Mouse (Mus musculus): ENCODE measurements at regions not wholly inside any gene's neighbourhood (a gene's known extent, or its start where the extent isn't known, plus 50 kb on each side); places are given as distances from the start of the nearest gene placed in this dataset.

GRCm38 (mm10) chr16:21281958-21282730, 77.6 kb downstream of the Ephb3 start:
- dilution Hi-C loops (cut with MboI; ENCODE audit: extremely low pct_ligation_motif_present, extremely low pct_unique_long_range_greater_than_20kb, low sequenced_read_pairs), result no loop called here
- DNase-seq (ENCODE audit: extremely low read depth), result no peak
- H3K9me3 ChIP-seq (replicated peaks; ENCODE audit: low read length), result peaks cover 4% of the 10 kb centered on the region
- H3K79me2 ChIP-seq (replicated peaks; ENCODE audit: control insufficient read depth, extremely low read depth, insufficient read depth, poor library complexity, severe bottlenecking), result no peaks in the 10 kb centered on the region
- no peaks in the 10 kb centered on the region for H3K36me3 ChIP-seq (replicated peaks in 1 of 2; ENCODE audit: control insufficient read depth in 1 of 2, insufficient read depth in 1 of 2, low read length in 1 of 2)
- in situ Hi-C loops (cut with MboI; ENCODE audit: low pct_ligation_motif_present, low pct_unique_long_range_greater_than_20kb, low sequenced_read_pairs), result no loop called here
- TF ChIP-seq E2F4 (IDR thresholded peaks at IDR 0.05; ENCODE audit: insufficient replicate concordance, low read depth, low read length), result no peak
- TF ChIP-seq MXI1 (IDR thresholded peaks at IDR 0.05; ENCODE audit: low read depth, low read length), result no peak
- no peak for TF ChIP-seq ETS1 (conservative IDR thresholded peaks at IDR 0.05; ENCODE audit: low read depth, low read length)
- no peak for TF ChIP-seq EP300 (IDR thresholded peaks at IDR 0.05; ENCODE audit: low read length)
- no peak for TF ChIP-seq MAX (IDR thresholded peaks at IDR 0.05; ENCODE audit: low read length)
- no peak for TF ChIP-seq MAFK (IDR thresholded peaks at IDR 0.05; ENCODE audit: insufficient replicate concordance, low read length)
- no peak for TF ChIP-seq NRF1 (IDR thresholded peaks at IDR 0.05; ENCODE audit: low read depth, low read length)
- TF ChIP-seq GABPA (IDR thresholded peaks at IDR 0.05; ENCODE audit: insufficient replicate concordance, low read depth, low read length), result no peak
- TF ChIP-seq NELFE (IDR thresholded peaks at IDR 0.05; ENCODE audit: low read depth, low read length), result no peak
- H3K4me2 ChIP-seq (ENCODE audit: insufficient read depth, low read depth, poor library complexity, severe bottlenecking), result no peak overlapping the region
- no peak overlapping the region for H3K9ac ChIP-seq (ENCODE audit: insufficient read depth, low read depth)
- no peak overlapping the region for H3K27ac ChIP-seq (ENCODE audit: insufficient read depth, low read depth)
- H3K4me3 ChIP-seq (replicated peaks in 1 of 3; ENCODE audit: low read depth in 2 of 3, low read length in 2 of 3, poor library complexity in 1 of 3), result no peak overlapping the region
- H3K4me1 ChIP-seq (ENCODE audit: control insufficient read depth in 1 of 2, insufficient read depth in 2 of 2), result peaks cover 39 to 73% of the 10 kb centered on the region in 2 experiments
- no peaks in the 10 kb centered on the region for H3K27me3 ChIP-seq (replicated peaks)

DNA sequence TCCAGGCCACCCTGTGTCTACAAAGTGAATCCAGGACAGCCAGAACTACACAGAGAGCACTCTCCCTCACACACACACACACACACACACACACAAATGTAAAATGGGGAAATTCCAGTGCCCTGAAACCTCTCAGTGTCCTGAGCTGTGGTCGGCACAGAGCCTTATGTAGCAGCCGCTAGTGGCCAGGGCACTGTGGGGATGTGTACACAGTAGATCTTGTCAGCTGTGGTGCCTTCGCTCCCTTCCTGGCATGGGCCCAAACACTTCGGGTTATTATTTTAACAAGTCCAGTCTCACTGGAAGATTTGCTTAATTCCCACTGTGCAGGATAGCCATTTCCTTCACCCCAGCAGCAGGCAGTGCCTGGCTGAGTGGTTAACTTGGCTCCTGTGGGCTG, 81.5 kb downstream of the Ephb3 start:
- H3K4me1 ChIP-seq (ENCODE audit: control insufficient read depth in 1 of 2, insufficient read depth in 2 of 2), result peaks cover 23 to 69% of the 10 kb centered on the region in 2 experiments
- DNase-seq (ENCODE audit: extremely low read depth), result peak; percentile 43
- dilution Hi-C loops (cut with MboI; ENCODE audit: extremely low pct_ligation_motif_present, extremely low pct_unique_long_range_greater_than_20kb, low sequenced_read_pairs), result no loop called here
- peak; percentile 21; the same call in 1 of the 2 replicates for TF ChIP-seq SIN3A (IDR thresholded peaks at IDR 0.05; ENCODE audit: low read length)
- no peak for TF ChIP-seq ZC3H11A (IDR thresholded peaks at IDR 0.05; ENCODE audit: low read depth, low read length)
- TF ChIP-seq EP300 (IDR thresholded peaks at IDR 0.05; ENCODE audit: low read length), result 0 out of 2 replicates have a peak, but pooled peaks have one; percentile 35
- 0 out of 4 replicates have a peak, but pooled peaks of 1 of the 2 experiments have one; percentile 3 for TF ChIP-seq CTCF (conservative IDR thresholded peaks at IDR 0.05 in 1 of 2, IDR thresholded peaks at IDR 0.05 in 1 of 2; ENCODE audit: low read depth in 2 of 2, low read length in 2 of 2)
- TF ChIP-seq POLR2A (IDR thresholded peaks at IDR 0.05; ENCODE audit: low read depth, low read length), result 0 out of 2 replicates have a peak, but pooled peaks have one; percentile 42
- TF ChIP-seq IRF4 (IDR thresholded peaks at IDR 0.05; ENCODE audit: low read depth, low read length), result peak; percentile 58
- TF ChIP-seq POLR2AphosphoS2 (IDR thresholded peaks at IDR 0.05; ENCODE audit: low read depth, low read length), result no peak
- TF ChIP-seq TBP (conservative IDR thresholded peaks at IDR 0.05; ENCODE audit: low read depth, low read length), result 0 out of 2 replicates have a peak, but pooled peaks have one; percentile 37
- no peak for TF ChIP-seq E2F4 (IDR thresholded peaks at IDR 0.05; ENCODE audit: insufficient replicate concordance, low read depth, low read length)
- peak; percentile 46; the same call in 1 of the 2 replicates for TF ChIP-seq TCF12 (IDR thresholded peaks at IDR 0.05; ENCODE audit: low read depth, low read length)
- TF ChIP-seq MYC (IDR thresholded peaks at IDR 0.05; ENCODE audit: low read depth, low read length), result no peak
- TF ChIP-seq MEF2A (IDR thresholded peaks at IDR 0.05; ENCODE audit: borderline replicate concordance, low read depth, low read length), result no peak
- TF ChIP-seq BHLHE40 (IDR thresholded peaks at IDR 0.05; ENCODE audit: low read depth, low read length), result 0 out of 2 replicates have a peak, but pooled peaks have one; percentile 24
- TF ChIP-seq MAZ (IDR thresholded peaks at IDR 0.05; ENCODE audit: low read depth, low read length), result 0 out of 2 replicates have a peak, but pooled peaks have one; percentile 17
- TF ChIP-seq ZMIZ1 (IDR thresholded peaks at IDR 0.05; ENCODE audit: low read depth, low read length), result 0 out of 2 replicates have a peak, but pooled peaks have one; percentile 36
- TF ChIP-seq USF1 (IDR thresholded peaks at IDR 0.05; ENCODE audit: low read depth, low read length), result no peak
- TF ChIP-seq JUND (conservative IDR thresholded peaks at IDR 0.05; ENCODE audit: low read depth, low read length), result no peak
- no peak for TF ChIP-seq NELFE (IDR thresholded peaks at IDR 0.05; ENCODE audit: low read depth, low read length)
- no peak for TF ChIP-seq USF2 (conservative IDR thresholded peaks at IDR 0.05; ENCODE audit: low read depth, low read length)
- 0 out of 2 replicates have a peak, but pooled peaks have one; percentile 44 for TF ChIP-seq RCOR1 (conservative IDR thresholded peaks at IDR 0.05; ENCODE audit: low read depth, low read length)
- no peak for TF ChIP-seq ZNF384 (IDR thresholded peaks at IDR 0.05; ENCODE audit: low read depth, low read length)
- TF ChIP-seq UBTF (IDR thresholded peaks at IDR 0.05; ENCODE audit: low read depth, low read length), result no peak
- no peak for TF ChIP-seq ZKSCAN1 (IDR thresholded peaks at IDR 0.05; ENCODE audit: borderline replicate concordance, low read depth, low read length)
- peak; percentile 63; the same call in 1 of the 2 replicates for TF ChIP-seq CHD2 (IDR thresholded peaks at IDR 0.05; ENCODE audit: low read length)
- TF ChIP-seq ELF1 (IDR thresholded peaks at IDR 0.05; ENCODE audit: low read depth, low read length), result 0 out of 2 replicates have a peak, but pooled peaks have one; percentile 25

More for the DNA sequence above, 81.5 kb downstream of the Ephb3 start:
- Histone ChIP-seq H3K27me3 (replicated peaks) (no peaks in the 10 kb centered on the region), H3K27ac (ENCODE audit: insufficient read depth, low read depth) (no peak overlapping the region), H3K36me3 (replicated peaks in 1 of 2; ENCODE audit: control insufficient read depth in 1 of 2, insufficient read depth in 1 of 2, low read length in 1 of 2) (no peaks in the 10 kb centered on the region), H3K9me3 (replicated peaks; ENCODE audit: low read length) (no peaks in the 10 kb centered on the region), H3K4me3 (replicated peaks in 1 of 3; ENCODE audit: low read depth in 2 of 3, low read length in 2 of 3, poor library complexity in 1 of 3) (no peak overlapping the region), H3K9ac (ENCODE audit: insufficient read depth, low read depth) (no peak overlapping the region), H3K4me2 (ENCODE audit: insufficient read depth, low read depth, poor library complexity, severe bottlenecking) (peak overlapping the region; percentile 17; the same call in 1 of the 2 replicates), H3K79me2 (replicated peaks; ENCODE audit: control insufficient read depth, extremely low read depth, insufficient read depth, poor library complexity, severe bottlenecking) (no peaks in the 10 kb centered on the region)
- in situ Hi-C loops (cut with MboI; ENCODE audit: low pct_ligation_motif_present, low pct_unique_long_range_greater_than_20kb, low sequenced_read_pairs), result no loop called here

Measured in CH12.LX (cell line).